Mouse (Mus musculus): ENCODE data around the gene Dnmbp. TPM values are rescaled to one million over a fixed set of nuclear protein-coding genes. Genes with fewer than 3 reads are reported as not detected.

Dnmbp gene
- total RNA-seq, 2 experiments from 2014 or later: 9.5 to 10.3 TPM

GRCm38 (mm10) chr19:43809331-43809730 lies 130.7 kb downstream of the Dnmbp start:
- no peak for DNase-seq (ENCODE audit: low spot score in 2 of 2)

- DNase-seq (ENCODE audit: low spot score in 2 of 2): no peak
These were observed 136.1 kb downstream of the Dnmbp start for GRCm38 (mm10) chr19:43803866-43804265.

- no peak for DNase-seq (ENCODE audit: low spot score in 2 of 2)
These were observed 138.5 kb downstream of the Dnmbp start for GRCm38 (mm10) chr19:43801427-43802051.

- DNase-seq (ENCODE audit: low spot score in 2 of 2): no peak
These were observed 142.8 kb downstream of the Dnmbp start for GRCm38 (mm10) chr19:43797216-43797615.

Other genes with a start within 250 kb of the Dnmbp start
- 1 to 10 TPM; 4.8 to 5.0 TPM for gene Cutc, start 187.2 kb downstream of the Dnmbp start, total RNA-seq (2021)
- 10 to 100 TPM; 16.6 to 18.9 TPM for gene Cox15, start 187.2 kb downstream of the Dnmbp start, total RNA-seq (2021)
- under 1 TPM; 0.07 to 0.10 TPM for gene Abcc2, start 158.0 kb downstream of the Dnmbp start, total RNA-seq (2021)
- under 1 TPM in 1 of 2 experiments, not detected in 1; 0.39 TPM for gene Cpn1, start 46.4 kb upstream of the Dnmbp start, total RNA-seq (2021)
- under 1 TPM; 0.16 to 0.19 TPM for gene Cyp2c23, start 89.0 kb upstream of the Dnmbp start, total RNA-seq (2021)
- gene Erlin1, start 129.6 kb upstream of the Dnmbp start, total RNA-seq (2021): 10 to 100 TPM; 17.0 to 18.6 TPM
- 10 to 100 TPM; 42.4 to 53.2 TPM for gene Chuk, start 167.3 kb upstream of the Dnmbp start, total RNA-seq (2021)
- 10 to 100 TPM; 16.2 to 16.6 TPM for gene Cwf19l1, start 195.7 kb upstream of the Dnmbp start, total RNA-seq (2021)
- 10 to 100 TPM; 66.4 to 67.3 TPM for gene Bloc1s2, start 206.3 kb upstream of the Dnmbp start, total RNA-seq (2021)

All from layer of hippocampus, postnatal 14 days (tissue).